Mouse (Mus musculus) bone marrow, adult 2 months (tissue): ENCODE results near the gene Rrp36. TPM values are rescaled to one million over a fixed set of nuclear protein-coding genes. Genes with fewer than 3 reads are reported as not detected.
A peak's percentile ranks its signal among the peaks of the same experiment; 100 is the strongest.

ENCODE experiments used
- H3K27ac ChIP-seq: fragments of 200-500 bp; 2 replicates; pipeline ENCODE4 v1.5.1; 2012; ENCODE audit warnings: low read depth, mild to moderate bottlenecking, control low read depth, inconsistent platforms, low read length; ENCODE audit not compliant: control insufficient read depth, poor library complexity, insufficient read depth
- H3K4me1 ChIP-seq: fragments of 200-500 bp; 2 replicates; pipeline ENCODE4 v1.6.1; 2011; ENCODE audit warnings: low read length; ENCODE audit not compliant: control insufficient read depth, insufficient read depth
- H3K4me3 ChIP-seq: fragments of 200-500 bp; replicated peaks from 2 replicates; pipeline ENCODE3; 2011; ENCODE audit warnings: mild to moderate bottlenecking, low read depth, low read length, control low read depth; ENCODE audit not compliant: control insufficient read depth
- CTCF ChIP-seq: fragments of 200-500 bp; IDR thresholded peaks from 2 replicates; pipeline ENCODE4 v1.5.1; 2011; ENCODE audit warnings: low read length, control low read depth; ENCODE audit not compliant: control insufficient read depth, insufficient read depth
- POLR2A ChIP-seq: fragments of 200-500 bp; IDR thresholded peaks from 2 replicates; pipeline ENCODE4 v1.6.1; 2011; ENCODE audit warnings: low read depth, mild to moderate bottlenecking, control low read depth, low read length, borderline replicate concordance; ENCODE audit not compliant: control insufficient read depth
- WGBS: fragments of 180-500 bp; shearing (Covaris S2); methylation state at CpG from one replicate; pipeline ENCODE4 v1.1.7; 2018; 5-methylcytosine and 5-hydroxymethylcytosine counted together
- polyA plus RNA-seq: library from polyadenylated mRNA; stranded (reverse); fragments of >200 nt; gene quantifications from 2 replicates; pipeline ENCODE4 v1.2.4, GENCODE M21; 2011; ENCODE audit warnings: low replicate concordance; ENCODE audit not compliant: missing spikeins, insufficient read depth, insufficient read length

Rrp36 gene
- polyA plus RNA-seq, 1 experiment: 23.3 TPM

GRCm38 (mm10) chr17:46679843-46680759 lies 5.9 kb upstream of the Rrp36 start:
- under 1% methylated on average over 34 of the region's 34 CpGs for WGBS
- Histone ChIP-seq H3K4me1 (peaks cover 4% of the 10 kb centered on the region), H3K4me3 (peak overlapping the region; percentile 83), H3K27ac (peak overlapping the region; percentile 80)
- TF ChIP-seq POLR2A (no peak), CTCF (0 out of 2 replicates have a peak, but pooled peaks have one; percentile 16)

- peaks cover 6% of the 10 kb centered on the region for H3K4me1 ChIP-seq
Observed at GRCm38 (mm10) chr17:46678911-46679310, 4.8 kb upstream of the Rrp36 start.

GRCm38 (mm10) chr17:46678416-46678815 lies 4.3 kb upstream of the Rrp36 start, which contains the start of gene Mea1:
TSS of gene Mea1 (plus strand) at chr17:46678793.
- TF ChIP-seq POLR2A: no peak
- H3K4me3 ChIP-seq: no peak within 1 kb of the TSS
- H3K27ac ChIP-seq: no peak within 1 kb of the TSS
- WGBS: 84% methylated on average over 9 of the region's 9 CpGs
- peaks cover 6% of the 10 kb centered on the region for H3K4me1 ChIP-seq

More at GRCm38 (mm10) chr17:46678911-46679310, 4.8 kb upstream of the Rrp36 start:
- no peak for TF ChIP-seq POLR2A
- TF ChIP-seq CTCF: no peak
- Histone ChIP-seq H3K27ac (no peak overlapping the region), H3K4me3 (no peak overlapping the region)
- 80% methylated on average over 9 of the region's 9 CpGs for WGBS

GRCm38 (mm10) chr17:46674530-46675283 lies 555 bp upstream of the Rrp36 start:
- H3K27ac ChIP-seq: peak overlapping the region; percentile 63
- WGBS: 36% methylated on average over 15 of the region's 15 CpGs
- TF ChIP-seq POLR2A (no peak), CTCF (no peak)
- H3K4me1 ChIP-seq: peaks cover 1% of the 10 kb centered on the region; the same call in 1 of the 2 replicates
- H3K4me3 ChIP-seq: peak overlapping the region; percentile 79

GRCm38 (mm10) chr17:46669911-46670310 lies 4.2 kb downstream of the Rrp36 start:
- TF ChIP-seq POLR2A: no peak
- H3K4me3 ChIP-seq: no peak overlapping the region
- H3K27ac ChIP-seq: no peak overlapping the region
- H3K4me1 ChIP-seq: peaks cover 1% of the 10 kb centered on the region; the same call in 1 of the 2 replicates
- WGBS: 93% methylated on average over 10 of the region's 10 CpGs

GRCm38 (mm10) chr17:46667712-46668111 lies 6.4 kb downstream of the Rrp36 start:
- WGBS: 95% methylated on average over 16 of the region's 16 CpGs
- no peak overlapping the region for H3K4me3 ChIP-seq
- TF ChIP-seq POLR2A (no peak), CTCF (no peak)
- H3K27ac ChIP-seq: no peak overlapping the region
- no peaks in the 10 kb centered on the region for H3K4me1 ChIP-seq

GRCm38 (mm10) chr17:46662730-46663129 lies 11.4 kb downstream of the Rrp36 start:
- TF ChIP-seq POLR2A: no peak
- no peak for TF ChIP-seq CTCF
- Histone ChIP-seq H3K27ac (no peak overlapping the region), H3K4me1 (no peaks in the 10 kb centered on the region), H3K4me3 (no peak overlapping the region)
- WGBS: 85% methylated on average over 5 of the region's 5 CpGs

- TF ChIP-seq POLR2A (no peak), CTCF (no peak)
- Histone ChIP-seq H3K4me3 (no peak overlapping the region), H3K27ac (no peak overlapping the region), H3K4me1 (no peaks in the 10 kb centered on the region)
- WGBS: 92% methylated on average over 12 of the region's 12 CpGs
Observed at GRCm38 (mm10) chr17:46661981-46662380, 12.2 kb downstream of the Rrp36 start.
